Mouse (Mus musculus) liver, embryonic 16.5 days (tissue): Measurements from ENCODE around the gene Atp1a2. TPM values are rescaled to one million over a fixed set of nuclear protein-coding genes. Genes with fewer than 3 reads are reported as not detected.

Experiments
- ATAC-seq: fragments of 200-750 bp; cut with Nextera tagmentation; 2 replicates; pipeline ENCODE4 v1.8.0; 2017; ENCODE audit warnings: low read depth, mild to moderate bottlenecking, moderate number of reproducible peaks, moderate library complexity
- H3K27ac ChIP-seq: fragments of 300-500 bp; sonication (generic); 2 replicates; pipeline ENCODE4 v1.5.1; 2014; ENCODE audit warnings: mild to moderate bottlenecking, low read length
- H3K27me3 ChIP-seq: fragments of 300-500 bp; sonication (generic); 2 replicates; pipeline ENCODE4 v1.6.1; 2014; ENCODE audit warnings: low read depth, low read length, mixed read lengths; ENCODE audit not compliant: control insufficient read depth, insufficient read depth
- H3K36me3 ChIP-seq: fragments of 300-500 bp; sonication (generic); 2 replicates; pipeline ENCODE4 v1.6.1; 2014; ENCODE audit warnings: mild to moderate bottlenecking; ENCODE audit not compliant: control insufficient read depth, insufficient read depth
- H3K4me1 ChIP-seq: fragments of 300-500 bp; sonication (generic); 2 replicates; pipeline ENCODE4 v1.6.1; 2014; ENCODE audit warnings: low read depth, low read length, mixed read lengths; ENCODE audit not compliant: control insufficient read depth
- H3K4me2 ChIP-seq: fragments of 300-500 bp; sonication (generic); 2 replicates; pipeline ENCODE4 v1.6.1; 2014; ENCODE audit warnings: low read depth, low read length, mixed read lengths
- H3K4me3 ChIP-seq: fragments of 300-500 bp; sonication (generic); 2 replicates; pipeline ENCODE4 v1.5.1; 2014; ENCODE audit warnings: low read depth, mild to moderate bottlenecking, low read length
- H3K9ac ChIP-seq: fragments of 300-500 bp; sonication (generic); 2 replicates; pipeline ENCODE4 v1.6.1; 2014; ENCODE audit warnings: low read depth, low read length
- H3K9me3 ChIP-seq: fragments of 300-500 bp; sonication (generic); replicated peaks from 2 replicates; pipeline ENCODE4 v1.6.1; 2016; ENCODE audit warnings: low read length; ENCODE audit not compliant: control insufficient read depth
- WGBS: fragments of 180-500 bp; shearing (Covaris S2); extraction: QIAGEN DNeasy Blood & Tissue Kit; methylation state at CpG from one replicate; pipeline ENCODE4 v1.1.7; 2014; ENCODE audit not compliant: insufficient replicate concordance; 5-methylcytosine and 5-hydroxymethylcytosine counted together
- polyA plus RNA-seq: library from polyadenylated mRNA; unstranded; fragments of >200 nt; fragmentation: Nextera tagmentation; extraction: Ambion mirVana; gene quantifications from 2 replicates; pipeline ENCODE4 v1.2.1, GENCODE M21; 2015

The Atp1a2 gene
- polyA plus RNA-seq, 1 experiment from 2014 or later, result 0.52 TPM

DNA sequence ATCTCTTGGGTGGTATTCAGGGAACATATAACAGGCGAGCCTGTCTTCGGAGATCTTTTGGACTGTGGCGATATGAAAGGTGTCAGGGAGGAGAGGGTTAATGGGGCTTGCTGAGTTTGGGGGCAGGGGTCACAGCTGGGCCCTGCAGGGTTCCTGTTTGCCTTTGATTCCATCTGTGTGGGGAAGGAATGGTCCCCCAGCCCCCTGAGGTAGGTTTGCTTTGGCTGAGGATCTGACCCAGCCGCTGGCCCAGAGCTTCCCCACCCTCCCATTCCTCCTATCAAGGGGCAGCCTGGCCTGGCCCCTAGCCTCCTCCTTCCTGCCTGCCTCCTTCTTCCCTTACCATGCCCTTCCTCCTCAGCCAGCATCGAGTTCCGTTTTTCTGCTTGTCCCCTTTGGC, 5.0 kb upstream of the Atp1a2 start:
- WGBS, result 13% methylated on average over 6 of the region's 6 CpGs
- no peak overlapping the region for H3K4me3 ChIP-seq
- no peak overlapping the region for H3K27ac ChIP-seq
- H3K9me3 ChIP-seq, result no peaks in the 10 kb centered on the region
- no peaks in the 10 kb centered on the region; the same call in 1 of the 2 replicates for H3K27me3 ChIP-seq
- no peak for ATAC-seq
- H3K36me3 ChIP-seq, result no peaks in the 10 kb centered on the region
- H3K4me2 ChIP-seq, result no peak overlapping the region
- no peak overlapping the region for H3K9ac ChIP-seq
- peaks cover 25% of the 10 kb centered on the region for H3K4me1 ChIP-seq

DNA sequence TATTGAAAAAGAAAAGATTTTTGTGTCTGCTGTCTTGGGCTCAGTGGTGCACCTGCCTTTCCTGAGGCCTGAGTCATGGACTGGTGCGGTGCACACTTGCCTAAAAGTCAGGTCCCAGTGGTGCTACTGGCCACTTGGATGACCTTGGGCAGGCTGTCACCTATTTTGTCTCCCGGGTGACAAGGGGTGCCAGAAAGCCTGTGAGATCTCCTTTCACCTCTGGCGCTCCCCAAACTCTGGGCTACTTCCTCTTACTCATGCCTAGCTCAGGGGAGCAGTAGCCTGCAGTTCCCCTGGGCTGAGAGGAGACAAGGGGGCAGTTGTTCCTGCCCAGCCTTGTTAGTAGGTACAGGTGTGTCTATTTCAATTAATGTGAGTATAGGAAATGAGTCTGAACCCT, 4.4 kb upstream of the Atp1a2 start:
- ATAC-seq, result no peak
- Histone ChIP-seq H3K4me1 (peaks cover 22% of the 10 kb centered on the region), H3K27ac (no peak overlapping the region), H3K4me3 (no peak overlapping the region), H3K9ac (no peak overlapping the region), H3K9me3 (no peaks in the 10 kb centered on the region), H3K36me3 (no peaks in the 10 kb centered on the region), H3K27me3 (no peaks in the 10 kb centered on the region; the same call in none of the 2 replicates), H3K4me2 (no peak overlapping the region)
- WGBS, result 39% methylated on average over 3 of the region's 3 CpGs

DNA sequence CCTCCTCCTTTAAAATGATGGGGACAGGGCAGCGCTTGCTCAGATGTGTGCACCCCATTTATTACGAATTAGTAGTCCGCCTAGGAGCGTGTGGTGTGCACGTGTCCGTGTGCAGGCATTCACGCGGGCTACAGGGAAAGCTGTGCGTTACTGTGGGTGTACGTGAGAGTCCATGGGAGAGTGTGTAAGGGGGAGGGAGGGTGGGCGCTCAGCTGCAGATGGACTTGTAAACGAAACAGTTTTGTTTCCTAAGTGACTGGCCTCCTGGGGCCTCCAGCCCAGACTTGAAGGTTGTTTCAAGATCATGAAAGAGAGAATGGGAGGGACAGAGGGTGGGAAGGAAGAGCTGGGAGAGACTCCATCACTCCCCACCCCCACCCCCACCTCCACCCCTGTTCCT, 3.3 kb upstream of the Atp1a2 start:
- no peaks in the 10 kb centered on the region for H3K9me3 ChIP-seq
- no peaks in the 10 kb centered on the region; the same call in none of the 2 replicates for H3K27me3 ChIP-seq
- no peak for ATAC-seq
- WGBS, result 71% methylated on average over 12 of the region's 12 CpGs
- no peaks in the 10 kb centered on the region for H3K36me3 ChIP-seq
- H3K4me3 ChIP-seq, result no peak overlapping the region
- no peak overlapping the region for H3K4me2 ChIP-seq
- H3K9ac ChIP-seq, result no peak overlapping the region
- no peak overlapping the region for H3K27ac ChIP-seq
- H3K4me1 ChIP-seq, result peaks cover 22% of the 10 kb centered on the region

DNA sequence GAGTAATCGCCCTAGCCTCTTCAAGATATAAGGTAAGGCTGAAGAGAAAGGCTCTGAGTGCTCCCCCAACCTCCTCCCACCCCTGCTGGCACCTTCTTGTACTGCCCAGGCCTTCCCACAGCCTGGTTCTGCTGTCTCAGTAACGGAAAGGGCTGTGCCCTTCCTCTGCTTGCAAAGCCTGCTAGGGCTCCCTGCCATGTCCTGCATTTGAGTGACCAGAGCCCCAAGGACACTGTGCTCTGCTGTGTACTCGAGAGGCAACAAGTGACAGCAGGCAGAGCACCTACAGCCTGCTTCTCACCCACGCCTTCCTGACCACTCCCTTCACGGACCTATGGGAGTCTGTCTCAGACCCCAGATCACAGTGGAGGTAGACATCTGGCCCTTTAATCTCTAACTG, 2.4 kb upstream of the Atp1a2 start:
- no peak overlapping the region for H3K27ac ChIP-seq
- no peak overlapping the region for H3K4me3 ChIP-seq
- no peak overlapping the region for H3K9ac ChIP-seq
- H3K27me3 ChIP-seq, result no peaks in the 10 kb centered on the region; the same call in none of the 2 replicates
- H3K9me3 ChIP-seq, result no peaks in the 10 kb centered on the region
- H3K4me2 ChIP-seq, result no peak overlapping the region
- H3K4me1 ChIP-seq, result peaks cover 18% of the 10 kb centered on the region
- H3K36me3 ChIP-seq, result no peaks in the 10 kb centered on the region
- WGBS, result 45% methylated on average over 5 of the region's 5 CpGs
- no peak for ATAC-seq

DNA sequence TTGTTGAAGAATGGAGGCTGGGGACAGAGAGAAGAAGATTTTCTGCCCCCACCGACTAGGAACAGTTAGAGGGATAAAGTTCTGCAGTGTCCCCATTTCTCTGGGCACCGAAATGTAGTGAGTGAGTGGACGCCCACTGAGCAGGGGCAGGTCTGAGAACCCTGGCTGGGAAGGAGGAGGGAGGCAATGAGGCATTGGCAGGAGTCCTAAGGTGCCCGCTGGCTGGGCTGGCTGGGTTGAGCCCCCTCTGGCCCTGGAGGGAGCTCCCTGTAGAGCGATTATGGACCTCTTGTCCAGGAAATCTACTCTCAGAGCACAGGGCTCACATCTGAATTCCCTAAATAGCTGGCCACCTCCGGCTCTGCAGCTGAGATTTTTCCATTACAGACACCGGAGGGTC, 1.7 kb upstream of the Atp1a2 start:
- WGBS, result 51% methylated on average over 7 of the region's 7 CpGs
- no peak overlapping the region for H3K9ac ChIP-seq
- no peaks in the 10 kb centered on the region for H3K36me3 ChIP-seq
- H3K4me3 ChIP-seq, result no peak overlapping the region
- H3K9me3 ChIP-seq, result no peaks in the 10 kb centered on the region
- H3K27me3 ChIP-seq, result no peaks in the 10 kb centered on the region; the same call in none of the 2 replicates
- no peak overlapping the region for H3K4me2 ChIP-seq
- no peak for ATAC-seq
- H3K4me1 ChIP-seq, result peaks cover 12% of the 10 kb centered on the region
- no peak overlapping the region for H3K27ac ChIP-seq

DNA sequence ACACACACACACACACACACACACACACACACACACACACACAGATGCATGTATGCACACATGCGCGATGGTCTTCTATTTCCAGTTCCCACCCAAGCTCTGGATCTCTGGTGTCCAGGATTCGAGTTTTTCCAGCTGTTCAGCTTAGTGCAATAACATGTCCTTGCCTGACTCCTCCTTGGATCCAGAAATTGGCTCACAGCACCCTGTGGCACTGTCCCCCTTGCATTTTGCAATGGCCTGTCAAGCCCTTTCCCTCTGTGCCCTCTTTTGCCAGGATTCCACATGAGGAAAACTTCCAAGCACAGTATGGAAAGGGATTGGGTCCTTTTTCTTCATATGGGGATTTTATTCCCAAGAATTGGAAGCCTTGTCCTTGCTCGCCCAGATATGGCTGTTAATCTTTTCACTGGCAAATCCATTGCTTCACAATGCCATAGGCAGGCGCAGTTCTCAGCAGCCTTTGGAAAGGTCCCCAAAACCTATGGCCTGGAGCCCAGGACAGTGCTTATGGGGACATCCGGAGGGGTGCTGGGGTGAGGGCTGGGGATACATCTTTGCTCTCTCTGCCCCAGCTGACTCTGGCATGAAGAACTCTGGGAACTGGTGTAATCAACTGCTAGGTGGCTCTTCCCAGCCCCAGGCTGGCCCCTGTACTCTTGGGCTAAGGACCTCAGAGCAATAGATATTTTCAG, 901 bp downstream of the Atp1a2 start:
- no peak overlapping the region for H3K9ac ChIP-seq
- H3K9me3 ChIP-seq, result no peaks in the 10 kb centered on the region
- H3K36me3 ChIP-seq, result no peaks in the 10 kb centered on the region
- 64% methylated on average over 6 of the region's 6 CpGs for WGBS
- H3K27ac ChIP-seq, result no peak overlapping the region
- no peak overlapping the region for H3K4me3 ChIP-seq
- H3K27me3 ChIP-seq, result no peaks in the 10 kb centered on the region; the same call in none of the 2 replicates
- no peak overlapping the region for H3K4me2 ChIP-seq
- H3K4me1 ChIP-seq, result no peaks in the 10 kb centered on the region
- ATAC-seq, result no peak

DNA sequence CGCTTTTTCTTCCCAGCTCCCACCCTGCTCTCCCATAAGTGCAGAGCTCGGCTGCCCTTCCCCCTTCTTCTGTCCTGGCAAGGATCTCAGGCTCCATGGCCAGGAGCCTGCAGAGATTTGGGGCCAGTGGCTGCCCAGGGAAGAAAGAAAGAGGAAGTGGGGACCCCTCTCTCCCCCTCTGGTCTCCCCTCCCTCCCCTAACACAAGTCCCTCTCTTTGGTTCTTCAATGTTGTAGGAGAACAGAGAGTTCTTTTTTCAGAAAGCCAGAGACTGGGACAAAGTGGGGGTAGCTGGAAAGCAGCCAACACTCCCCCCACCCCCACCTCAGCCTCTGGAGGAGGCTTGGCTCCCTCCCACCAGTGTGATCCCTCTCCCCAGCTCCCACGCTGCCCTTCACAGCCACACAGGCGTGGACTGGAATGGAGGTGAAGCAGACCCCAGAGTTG, 2.1 kb downstream of the Atp1a2 start:
- H3K4me2 ChIP-seq, result no peak overlapping the region
- H3K36me3 ChIP-seq, result no peaks in the 10 kb centered on the region
- no peak overlapping the region for H3K4me3 ChIP-seq
- no peak overlapping the region for H3K27ac ChIP-seq
- H3K27me3 ChIP-seq, result no peaks in the 10 kb centered on the region; the same call in none of the 2 replicates
- ATAC-seq, result no peak
- WGBS, result 51% methylated on average over 4 of the region's 4 CpGs
- no peaks in the 10 kb centered on the region for H3K4me1 ChIP-seq
- no peaks in the 10 kb centered on the region for H3K9me3 ChIP-seq
- no peak overlapping the region for H3K9ac ChIP-seq

DNA sequence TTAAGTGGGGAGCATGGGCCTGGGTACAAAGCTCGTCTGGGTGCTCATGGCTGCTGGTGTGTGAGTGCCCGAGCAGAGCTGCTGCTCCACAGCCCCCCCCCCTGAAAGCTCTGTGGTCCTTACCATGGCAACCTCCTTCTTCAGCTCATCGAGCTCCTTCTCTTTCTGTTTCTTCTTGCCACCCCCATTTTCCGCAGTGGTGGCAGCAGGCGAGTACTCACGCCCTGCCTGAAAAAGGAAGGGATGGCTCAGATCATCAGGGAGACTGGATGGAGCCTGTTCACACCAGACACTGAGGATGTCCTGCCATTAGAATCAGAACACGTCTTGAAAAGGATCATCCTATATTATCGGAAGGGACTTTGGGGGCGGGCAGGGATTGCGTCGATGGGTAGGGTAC, 4.4 kb downstream of the Atp1a2 start:
- Histone ChIP-seq H3K27me3 (no peaks in the 10 kb centered on the region; the same call in none of the 2 replicates), H3K4me1 (no peaks in the 10 kb centered on the region), H3K36me3 (no peaks in the 10 kb centered on the region), H3K9ac (no peak overlapping the region), H3K27ac (no peak overlapping the region), H3K4me3 (no peak overlapping the region), H3K9me3 (no peaks in the 10 kb centered on the region), H3K4me2 (no peak overlapping the region)
- no peak for ATAC-seq
- WGBS, result 72% methylated on average over 11 of the region's 11 CpGs

DNA sequence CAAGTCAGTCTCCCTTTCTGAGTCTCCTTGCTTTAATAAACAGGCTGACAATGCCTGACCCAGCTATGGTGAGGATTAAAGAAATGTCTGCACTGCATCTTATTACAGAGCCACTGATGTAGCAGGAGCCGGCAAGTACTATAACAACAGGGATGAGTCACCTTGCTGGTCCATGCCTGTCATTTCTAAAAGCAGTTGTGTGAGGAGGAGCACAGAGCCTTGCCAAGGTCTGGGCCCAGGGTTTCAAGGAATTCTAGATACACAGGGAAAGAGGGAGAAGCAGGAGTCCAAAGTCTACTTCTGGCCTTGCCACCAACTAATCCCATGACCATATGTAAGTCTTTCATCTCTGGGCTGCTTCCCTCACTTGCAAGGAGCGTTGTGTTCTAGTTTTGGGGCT, 5.0 kb downstream of the Atp1a2 start:
- Histone ChIP-seq H3K4me2 (no peak overlapping the region), H3K27me3 (no peaks in the 10 kb centered on the region; the same call in none of the 2 replicates), H3K36me3 (no peaks in the 10 kb centered on the region), H3K4me1 (no peaks in the 10 kb centered on the region), H3K4me3 (no peak overlapping the region), H3K9ac (no peak overlapping the region), H3K9me3 (no peaks in the 10 kb centered on the region), H3K27ac (no peak overlapping the region)
- no peak for ATAC-seq
- WGBS, result 63% methylated on average over 2 of the region's 2 CpGs
